Mouse (Mus musculus) neural tube, embryonic 11.5 days (tissue): ENCODE results near the gene Drap1. TPM values are rescaled to one million over a fixed set of nuclear protein-coding genes. Genes with fewer than 3 reads are reported as not detected.

ENCODE experiments used
- ATAC-seq: fragments of 200-750 bp; cut with Nextera tagmentation; 2 replicates; pipeline ENCODE4 v1.8.0; 2017; ENCODE audit warnings: moderate number of reproducible peaks, mild to moderate bottlenecking, moderate TSS enrichment, moderate library complexity; ENCODE audit not compliant: insufficient read depth, low FRiP score, low TSS enrichment
- DNase-seq: peaks from one replicate; pipeline ENCODE4 v3.0.0-alpha.2; 2015; ENCODE audit warnings: low spot score
- H3K27ac ChIP-seq: fragments of 300-500 bp; sonication (generic); 2 replicates; pipeline ENCODE4 v1.5.1; 2014; ENCODE audit warnings: low read depth, mild to moderate bottlenecking, low read length
- H3K27me3 ChIP-seq: fragments of 300-500 bp; sonication (generic); 2 replicates; pipeline ENCODE4 v1.6.1; 2014; ENCODE audit warnings: mild to moderate bottlenecking, low read length, mixed read lengths; ENCODE audit not compliant: control insufficient read depth, insufficient read depth
- H3K36me3 ChIP-seq: fragments of 300-500 bp; sonication (generic); 2 replicates; pipeline ENCODE4 v1.6.1; 2014; ENCODE audit warnings: mild to moderate bottlenecking, low read length, moderate library complexity, mixed read lengths; ENCODE audit not compliant: control insufficient read depth, insufficient read depth
- H3K4me1 ChIP-seq: fragments of 300-500 bp; sonication (generic); 2 replicates; pipeline ENCODE4 v1.6.1; 2014; ENCODE audit warnings: low read length, mixed read lengths; ENCODE audit not compliant: control insufficient read depth, insufficient read depth
- H3K4me2 ChIP-seq: fragments of 300-500 bp; sonication (generic); 2 replicates; pipeline ENCODE4 v1.6.1; 2014; ENCODE audit warnings: low read depth, mild to moderate bottlenecking, moderate library complexity
- H3K4me3 ChIP-seq: fragments of 300-500 bp; sonication (generic); 2 replicates; pipeline ENCODE4 v1.5.1; 2014; ENCODE audit warnings: low read depth, low read length
- H3K9ac ChIP-seq: fragments of 300-500 bp; sonication (generic); 2 replicates; pipeline ENCODE4 v1.6.1; 2014; ENCODE audit warnings: mild to moderate bottlenecking, low read length
- H3K9me3 ChIP-seq: fragments of 300-500 bp; sonication (generic); 2 replicates; pipeline ENCODE4 v1.6.1; 2016; ENCODE audit warnings: low read length; ENCODE audit not compliant: control insufficient read depth
- WGBS: fragments of 180-500 bp; shearing (Covaris S2); extraction: QIAGEN DNeasy Blood & Tissue Kit; methylation state at CpG from one replicate; pipeline ENCODE4 v1.1.7; 2014; 5-methylcytosine and 5-hydroxymethylcytosine counted together
- polyA plus RNA-seq: library from polyadenylated mRNA; unstranded; fragments of >200 nt; fragmentation: Nextera tagmentation; extraction: Ambion mirVana; gene quantifications from 2 replicates; pipeline ENCODE4 v1.2.1, GENCODE M21; 2014

Drap1 gene
- polyA plus RNA-seq, result 197 and 205 TPM in 2 replicates

GRCm38 (mm10) chr19:5424782-5425741, at the start of gene Drap1, which contains the start of gene AI837181:
Drap1 (minus strand) TSS chr19:5424979.
AI837181 (plus strand) TSS chr19:5425144.
- WGBS, result under 1% methylated on average over 64 of the region's 87 CpGs
- peaks cover 15% of the 10 kb centered on the region for H3K36me3 ChIP-seq
- peak within 1 kb of the TSS; percentile 87 for H3K4me2 ChIP-seq

DNA sequence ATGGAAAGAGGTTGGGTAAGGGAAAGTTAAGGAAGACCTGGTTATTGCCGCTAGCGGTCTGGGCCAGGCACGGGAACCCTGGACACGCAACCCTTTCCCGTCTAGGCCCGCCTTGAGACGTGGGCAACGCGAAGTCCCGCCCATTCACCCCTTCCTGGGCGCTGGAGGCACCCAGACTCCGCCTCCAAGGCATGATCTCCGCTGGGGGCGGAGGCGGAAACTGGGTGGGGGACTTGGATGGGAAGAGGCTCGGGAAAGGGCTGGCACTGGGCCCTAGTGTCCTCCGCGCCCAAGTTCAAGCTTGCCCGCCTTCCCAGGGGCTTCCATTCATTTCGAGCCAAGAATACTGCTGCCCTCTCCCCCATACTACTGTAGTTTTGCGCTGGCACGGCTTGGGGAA, 48.9 kb upstream of the Drap1 start, which contains the start of gene Efemp2:
Gene Efemp2, plus strand, starts transcription at position 235 of the 400 bp plus-strand sequence.
- peak; percentile 80 for DNase-seq
- Histone ChIP-seq H3K36me3 (no peaks in the 10 kb centered on the region), H3K9ac (peak within 1 kb of the TSS; percentile 82), H3K4me3 (peak within 1 kb of the TSS; percentile 62), H3K27ac (peak within 1 kb of the TSS; percentile 56), H3K4me2 (peak within 1 kb of the TSS; percentile 97), H3K4me1 (peaks cover 9% of the 10 kb centered on the region), H3K9me3 (no peaks in the 10 kb centered on the region), H3K27me3 (no peaks in the 10 kb centered on the region)
- 3% methylated on average over 22 of the region's 22 CpGs for WGBS
- ATAC-seq, result peak; percentile 64; the same call in 1 of the 2 replicates

More at GRCm38 (mm10) chr19:5424782-5425741, at the start of gene Drap1, which contains the start of gene AI837181:
- peak; percentile 97 for DNase-seq
- Histone ChIP-seq H3K4me3 (peak within 1 kb of the TSS; percentile 64), H3K27me3 (no peaks in the 10 kb centered on the region), H3K4me1 (peaks cover 17% of the 10 kb centered on the region), H3K9me3 (no peaks in the 10 kb centered on the region), H3K27ac (peak within 1 kb of the TSS; percentile 80), H3K9ac (peak within 1 kb of the TSS; percentile 81)
- ATAC-seq, result peak; percentile 87

GRCm38 (mm10) chr19:5472857-5473256, 48.1 kb upstream of the Drap1 start:
- WGBS, result 81% methylated on average over 3 of the region's 3 CpGs

GRCm38 (mm10) chr19:5471846-5472245, 47.1 kb upstream of the Drap1 start:
- no peak overlapping the region for H3K27ac ChIP-seq
- DNase-seq, result no peak
- no peak overlapping the region for H3K4me2 ChIP-seq
- no peaks in the 10 kb centered on the region for H3K27me3 ChIP-seq
- peaks cover 4% of the 10 kb centered on the region for H3K36me3 ChIP-seq
- H3K9me3 ChIP-seq, result no peaks in the 10 kb centered on the region
- peaks cover 9% of the 10 kb centered on the region for H3K4me1 ChIP-seq
- no peak overlapping the region for H3K4me3 ChIP-seq
- WGBS, result 38% methylated on average over 5 of the region's 5 CpGs
- no peak overlapping the region for H3K9ac ChIP-seq
- no peak for ATAC-seq

More at GRCm38 (mm10) chr19:5472857-5473256, 48.1 kb upstream of the Drap1 start:
- H3K27ac ChIP-seq, result no peak overlapping the region
- ATAC-seq, result no peak
- H3K9ac ChIP-seq, result no peak overlapping the region
- no peak for DNase-seq
- no peak overlapping the region for H3K4me2 ChIP-seq
- H3K4me3 ChIP-seq, result no peak overlapping the region
- peaks cover 9% of the 10 kb centered on the region for H3K4me1 ChIP-seq
- no peaks in the 10 kb centered on the region for H3K9me3 ChIP-seq
- H3K27me3 ChIP-seq, result no peaks in the 10 kb centered on the region
- no peaks in the 10 kb centered on the region for H3K36me3 ChIP-seq

- H3K27ac ChIP-seq, result no peak within 1 kb of the TSS
- no peak within 1 kb of the TSS for H3K4me2 ChIP-seq
- 61% methylated on average over 5 of the region's 5 CpGs for WGBS
- H3K4me1 ChIP-seq, result peaks cover 2% of the 10 kb centered on the region; the same call in 1 of the 2 replicates
- no peaks in the 10 kb centered on the region for H3K27me3 ChIP-seq
- ATAC-seq (no peak), DNase-seq (no peak)
- no peak within 1 kb of the TSS for H3K4me3 ChIP-seq
- H3K9me3 ChIP-seq, result no peaks in the 10 kb centered on the region
- H3K9ac ChIP-seq, result no peak within 1 kb of the TSS
- H3K36me3 ChIP-seq, result peaks cover 10% of the 10 kb centered on the region
Measured at GRCm38 (mm10) chr19:5468374-5468773, 43.6 kb upstream of the Drap1 start, which contains the start of gene Ctsw. Ctsw (minus strand) TSS chr19:5468507.

GRCm38 (mm10) chr19:5466916-5467500, 42.2 kb upstream of the Drap1 start:
- Histone ChIP-seq H3K4me1 (peaks cover 2% of the 10 kb centered on the region; the same call in 1 of the 2 replicates), H3K4me3 (no peak overlapping the region), H3K9ac (no peak overlapping the region), H3K27me3 (no peaks in the 10 kb centered on the region), H3K27ac (no peak overlapping the region), H3K4me2 (no peak overlapping the region), H3K9me3 (no peaks in the 10 kb centered on the region), H3K36me3 (peaks cover 12% of the 10 kb centered on the region)
- DNase-seq (no peak), ATAC-seq (no peak)
- 95% methylated on average over 6 of the region's 6 CpGs for WGBS

GRCm38 (mm10) chr19:5465037-5465436, 40.3 kb upstream of the Drap1 start:
- Histone ChIP-seq H3K27me3 (no peaks in the 10 kb centered on the region), H3K27ac (no peak overlapping the region), H3K4me1 (peaks cover 8% of the 10 kb centered on the region), H3K9me3 (no peaks in the 10 kb centered on the region), H3K4me2 (no peak overlapping the region), H3K9ac (no peak overlapping the region), H3K36me3 (peaks cover 12% of the 10 kb centered on the region), H3K4me3 (no peak overlapping the region)
- DNase-seq, result no peak
- 91% methylated on average over 8 of the region's 8 CpGs for WGBS
- no peak for ATAC-seq

DNA sequence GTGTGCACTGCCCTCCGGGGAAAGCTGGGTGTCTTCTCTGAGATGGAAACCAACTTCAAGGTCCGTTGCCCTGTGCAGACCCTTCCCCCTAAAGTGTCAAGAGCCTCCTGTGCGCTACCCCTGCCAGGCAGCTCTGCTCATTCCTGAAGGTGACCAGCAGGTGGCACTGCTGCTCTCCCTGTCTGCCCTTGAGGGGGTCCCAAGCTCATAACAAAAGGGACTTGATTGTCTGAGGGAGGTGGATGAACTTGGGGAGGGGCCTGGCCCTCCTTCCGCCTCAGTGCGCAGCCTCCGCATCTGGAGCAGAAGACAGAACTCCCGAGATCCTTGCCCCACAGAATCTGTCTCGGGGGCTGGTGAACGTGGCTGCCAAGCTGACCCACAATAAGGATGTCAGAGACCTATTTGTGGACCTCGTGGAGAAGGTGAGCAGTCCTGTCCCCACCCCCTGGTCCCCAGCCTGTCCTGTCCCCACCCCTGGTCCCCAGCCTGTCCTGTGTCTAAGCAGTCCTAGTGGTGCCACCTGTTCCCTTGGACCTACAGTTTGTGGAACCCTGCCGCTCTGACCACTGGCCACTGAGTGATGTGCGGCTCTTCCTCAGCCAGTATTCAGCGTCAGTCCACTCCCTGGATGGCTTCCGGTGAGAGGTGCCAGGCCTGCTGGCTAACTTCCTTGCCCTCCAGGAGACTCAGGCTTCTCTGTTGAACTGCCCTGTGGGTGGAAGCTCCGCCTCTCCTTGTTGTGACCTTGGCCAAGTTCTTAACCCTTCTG, 39.2 kb upstream of the Drap1 start:
- peaks cover 12% of the 10 kb centered on the region for H3K36me3 ChIP-seq
- WGBS, result 52% methylated on average over 15 of the region's 15 CpGs
- peak overlapping the region; percentile 20; the same call in 1 of the 2 replicates for H3K27ac ChIP-seq

More for the DNA sequence above, 39.2 kb upstream of the Drap1 start:
- H3K27me3 ChIP-seq, result no peaks in the 10 kb centered on the region
- no peaks in the 10 kb centered on the region for H3K9me3 ChIP-seq
- peak overlapping the region; percentile 36 for H3K4me2 ChIP-seq
- H3K9ac ChIP-seq, result peak overlapping the region; percentile 31; the same call in 1 of the 2 replicates
- peak; percentile 83 for DNase-seq
- peak overlapping the region; percentile 22 for H3K4me3 ChIP-seq
- H3K4me1 ChIP-seq, result peaks cover 8% of the 10 kb centered on the region
- peak; percentile 43; the same call in 1 of the 2 replicates for ATAC-seq
